Mouse (Mus musculus) layer of hippocampus, adult 11-12 months (tissue): ENCODE measurements around the gene Agap1.

ENCODE experiments used
- DNase-seq: peaks from one replicate; pipeline ENCODE4 v3.0.0; 2022; ENCODE audit warnings: low spot score

The Agap1 gene

DNA sequence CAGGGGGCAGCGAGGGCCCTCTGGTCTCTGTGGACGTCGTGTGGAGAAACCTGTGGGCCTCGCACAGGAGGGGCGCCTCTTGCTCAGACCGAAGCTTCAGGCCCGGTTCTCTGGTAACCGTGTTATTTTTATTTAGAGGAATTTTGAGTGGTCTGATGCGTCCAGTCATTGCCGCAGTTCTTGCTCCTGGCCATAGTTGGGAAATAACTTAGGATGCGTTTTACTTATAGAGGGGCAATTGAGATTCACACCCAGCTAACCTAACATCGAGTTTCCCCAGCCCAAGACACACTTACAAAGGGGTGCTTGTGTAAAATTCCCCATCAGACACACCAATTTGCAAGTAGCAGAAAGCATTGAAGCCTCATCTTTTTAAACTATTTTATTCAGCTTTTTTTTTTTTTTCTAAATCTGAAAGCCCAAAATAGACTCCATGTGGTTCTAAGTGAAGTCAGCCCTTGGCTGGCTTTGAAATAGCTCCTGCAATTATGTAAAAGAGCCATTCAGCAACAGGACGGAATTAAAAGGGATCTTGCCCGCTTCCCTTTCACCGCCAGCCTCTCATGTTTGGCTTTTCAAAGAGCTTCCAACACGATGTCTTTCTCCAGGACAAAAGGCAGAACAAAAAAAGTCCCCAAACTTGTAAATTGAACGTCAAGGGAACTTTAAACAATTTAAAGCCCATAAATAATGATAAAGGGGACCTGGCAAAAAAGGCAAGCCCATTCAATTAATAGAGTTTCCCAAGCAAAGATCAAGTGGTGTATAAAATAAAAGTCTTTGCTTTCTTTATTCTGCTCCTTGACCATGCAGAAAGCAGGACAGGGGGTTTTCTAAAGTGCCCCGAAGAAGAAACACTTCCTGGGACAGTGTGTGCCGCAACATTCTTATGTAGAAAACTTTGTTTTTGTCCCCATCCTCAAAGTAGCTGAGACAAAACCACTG is 480.0 kb downstream of the Agap1 start:
- no peak for DNase-seq

DNA sequence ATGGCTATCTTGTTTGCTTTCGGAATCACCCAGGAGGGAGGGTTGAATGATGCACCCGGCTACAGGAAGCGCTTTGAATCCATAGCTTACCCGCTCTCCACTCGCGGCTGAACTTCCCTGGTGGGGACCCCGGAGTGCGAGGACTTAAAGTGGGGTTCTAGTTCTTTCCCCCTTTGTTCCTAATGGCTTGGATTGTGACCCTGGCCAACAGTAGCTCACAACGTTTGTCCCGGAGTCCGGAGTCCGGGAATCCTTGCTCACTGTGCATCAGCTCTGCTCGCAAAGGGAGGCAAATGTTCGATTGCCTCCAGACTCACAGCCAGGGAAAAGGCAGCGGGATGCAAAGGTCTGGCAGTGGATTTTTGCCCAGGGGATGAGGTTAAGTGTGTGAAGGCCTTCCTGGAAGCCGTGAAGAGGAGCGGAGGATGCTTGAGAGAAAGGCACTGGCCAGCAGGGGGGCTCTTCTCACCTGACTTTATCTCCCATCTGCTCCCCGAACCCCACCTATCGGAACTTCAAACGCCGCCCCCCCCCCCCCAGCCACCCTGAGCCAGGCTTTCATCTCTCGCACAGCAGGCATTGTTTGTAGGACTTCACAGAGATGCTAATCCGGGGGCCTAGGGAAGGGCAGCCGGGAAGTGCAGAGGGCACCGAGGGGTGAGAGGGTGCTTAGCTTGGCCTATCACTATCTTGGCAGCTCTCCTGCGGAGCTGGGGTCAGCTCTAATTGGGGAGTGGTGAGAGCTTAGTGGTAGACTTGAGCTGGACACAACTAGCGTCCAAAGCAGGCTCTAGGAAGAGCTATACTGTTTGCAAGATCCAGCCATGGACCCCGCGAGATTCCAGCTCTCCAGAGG is 481.1 kb downstream of the Agap1 start:
- no peak for DNase-seq

DNA sequence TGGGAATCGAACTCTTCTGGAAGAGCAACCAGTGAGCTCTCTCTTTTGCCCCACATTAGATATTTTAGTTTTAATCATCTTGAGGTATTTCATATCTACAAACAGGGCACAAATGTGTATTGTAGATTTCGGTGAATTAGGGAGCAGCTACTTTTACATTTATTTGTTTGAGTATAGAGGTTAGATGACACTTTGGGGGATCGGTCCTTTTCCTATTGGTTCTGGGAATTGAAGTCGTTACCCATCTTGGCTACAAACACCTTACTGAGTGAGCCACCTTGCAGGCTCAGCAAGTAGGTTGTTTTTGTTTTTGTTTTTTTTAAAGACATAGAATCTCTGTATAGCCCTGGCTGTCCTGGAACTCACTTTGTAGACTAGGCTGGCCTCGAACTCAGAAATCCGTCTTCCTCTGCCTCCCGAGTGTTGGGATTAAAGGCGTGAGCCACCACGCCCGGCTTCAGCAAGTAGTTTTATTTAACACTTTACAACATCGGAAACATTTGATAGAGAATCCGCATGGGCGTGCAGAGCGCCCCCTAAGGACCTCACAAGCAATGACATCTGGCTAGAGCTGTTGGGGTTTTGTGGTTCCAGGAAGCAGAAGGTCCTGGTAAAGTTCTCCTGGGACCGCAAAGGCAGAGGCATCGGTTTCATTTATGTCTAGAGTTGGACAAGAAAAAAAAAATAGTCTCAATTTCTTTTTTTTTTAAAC is 484.4 kb downstream of the Agap1 start:
- DNase-seq = no peak

GRCm38 (mm10) chr1:89939596-89939960 is 485.0 kb downstream of the Agap1 start:
- no peak for DNase-seq

GRCm38 (mm10) chr1:89939981-89940726 is 485.5 kb downstream of the Agap1 start:
- DNase-seq = peak; percentile 54

DNA sequence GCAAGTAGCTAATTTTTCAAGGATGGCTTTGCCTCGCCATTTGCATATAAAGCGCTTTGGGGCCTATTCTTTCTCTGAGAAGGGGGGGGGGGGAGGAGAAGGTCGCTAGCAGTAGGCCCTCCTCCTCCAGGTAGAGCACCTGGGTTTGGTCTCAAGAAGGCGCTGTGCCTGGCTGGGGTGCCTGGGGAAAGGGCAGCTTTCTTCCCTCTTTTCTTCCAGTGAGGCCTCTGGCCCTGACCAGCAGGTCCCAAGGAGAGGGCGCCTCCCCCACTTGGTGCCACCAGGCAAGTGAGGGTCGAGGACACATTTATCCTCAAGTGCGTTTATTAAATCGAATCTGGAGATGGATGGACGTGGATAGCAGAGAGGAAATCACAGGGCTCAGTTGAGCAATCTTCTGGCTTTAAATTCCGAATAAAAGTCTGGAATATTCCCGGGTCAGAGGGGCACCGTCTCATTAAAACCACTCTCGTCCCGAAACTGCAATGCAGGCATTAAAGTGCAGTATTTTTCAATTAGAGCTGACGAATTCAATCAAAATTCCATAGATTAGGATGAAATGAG is 486.4 kb downstream of the Agap1 start:
- no peak for DNase-seq

DNA sequence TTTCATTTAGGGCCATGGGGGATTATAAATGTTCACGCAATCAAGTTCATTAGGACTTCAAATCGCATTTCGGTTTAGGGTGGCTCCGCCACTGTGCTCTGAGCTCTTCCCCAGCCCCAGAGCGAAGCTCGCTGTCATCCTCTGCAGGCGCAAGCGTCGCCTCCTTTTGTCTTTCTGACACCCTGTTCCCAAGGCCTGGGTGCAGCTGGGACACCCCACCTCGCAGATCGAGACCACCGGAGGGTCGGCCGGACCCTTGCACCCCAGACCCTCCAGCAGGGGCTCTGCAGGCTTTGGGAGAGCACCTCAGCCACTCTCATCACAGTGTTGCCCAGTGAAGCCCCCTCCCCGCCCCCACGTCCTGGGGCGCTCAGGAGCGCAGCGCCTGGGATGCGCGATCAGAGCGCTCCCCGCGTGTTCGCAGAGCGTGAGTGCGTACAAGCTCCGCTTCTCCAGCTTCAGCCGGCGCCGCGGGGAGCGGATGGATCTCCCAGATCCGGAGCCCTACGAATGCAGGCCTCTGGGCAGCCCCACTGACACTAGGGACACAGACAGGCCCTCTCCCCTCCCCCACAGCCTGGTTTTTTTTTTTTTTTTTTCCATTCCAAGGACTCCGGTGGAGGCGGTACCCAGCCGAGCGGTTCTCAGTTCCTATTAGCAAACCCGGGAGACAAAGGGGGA is 487.2 kb downstream of the Agap1 start:
- DNase-seq = no peak

- DNase-seq = no peak
These were observed 487.9 kb downstream of the Agap1 start for GRCm38 (mm10) chr1:89942395-89942976.

DNA sequence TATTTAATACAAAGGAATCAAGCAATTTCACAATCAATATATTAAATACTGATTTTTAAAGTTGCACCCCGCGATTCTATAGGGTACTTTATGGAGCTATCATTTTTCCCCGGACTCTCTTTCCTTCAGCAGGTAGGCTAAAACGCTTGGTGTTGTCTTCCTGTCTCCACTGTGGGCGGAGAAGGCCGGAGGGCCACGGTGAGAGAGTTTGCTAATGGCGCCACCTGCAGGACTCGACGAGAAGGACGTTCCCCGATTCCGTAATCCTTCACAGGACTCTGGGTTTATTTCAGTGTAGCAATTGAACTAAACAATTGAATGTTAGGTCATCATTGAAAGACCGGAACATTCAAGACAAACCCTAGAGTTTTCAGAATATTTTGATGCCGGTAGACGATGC is 488.6 kb downstream of the Agap1 start:
- DNase-seq = peak; percentile 67
